Comparison of ENCODE assay signal across 22 mouse cellular contexts in genomic region chr5:44779340-44779739, GRCm38 (mm10).
"Had no signal": no experiment of that assay in that cellular context is flagged by ENCODE, and none has a peak within 500 bp of the region (broad histone marks: within the 10 kb centered on the region; RNA-seq: fewer than 3 reads in every experiment).

No protein-coding gene starts in this region.

- DNase-seq: heart, postnatal 10 days; heart, postnatal 14 days; heart, postnatal 36 days; heart, postnatal 4 days; kidney, adult 11 months; kidney, adult 18-20 months; kidney, adult 2 months; kidney, adult 8-10 months; kidney, adult 9 months; kidney, postnatal 10 days; kidney, postnatal 14 days; kidney, postnatal 25 days; kidney, postnatal 36 days; kidney, postnatal 4 days; layer of hippocampus, adult 9-11 months; layer of hippocampus, postnatal 36 days had no signal

- ATAC-seq: hindbrain, embryonic 16.5 days; hindbrain, postnatal 0 days; inflammation-experienced regulatory T-cells, adult 6 months; intestine, embryonic 15.5 days; intestine, embryonic 16.5 days; intestine, postnatal 0 days had no signal
